Mouse (Mus musculus): ENCODE results near the gene Gm5798. TPM values are rescaled to one million over a fixed set of nuclear protein-coding genes. Genes with fewer than 3 reads are reported as not detected.
"Not testable (repeated sequence)": the region's sequence is repeated elsewhere in the genome, so short reads cannot be mapped to it uniquely, and the experiment has no call there.

The Gm5798 gene
- total RNA-seq (2022) = 1 to 10 TPM in 1 of 4 experiments, not detected in 3; 1.3 TPM

GRCm38 (mm10) chr14:41348309-41348708, at the start of gene Gm5798:
Gene Gm5798, plus strand, starts transcription at chr14:41348609.
- DNase-seq (ENCODE audit: low spot score in 2 of 2) = not testable (repeated sequence)

- not testable (repeated sequence) for DNase-seq (ENCODE audit: low spot score in 2 of 2)
Measured at GRCm38 (mm10) chr14:41386279-41386678, 37.9 kb downstream of the Gm5798 start, which contains the start of gene Gm7945. Gene Gm7945, minus strand, starts transcription at chr14:41386379.

Other genes starting within 250 kb of the Gm5798 start
- gene Mat1a, start 243.6 kb upstream of the Gm5798 start, total RNA-seq (2022) = not detected
- not detected for gene Sftpa1, start 216.8 kb upstream of the Gm5798 start, total RNA-seq (2022)
- not detected for gene Mbl1, start 197.2 kb upstream of the Gm5798 start, total RNA-seq (2022)
- not detected for gene Sftpd, start 163.5 kb upstream of the Gm5798 start, total RNA-seq (2022)
- gene Gm2832, start 69.8 kb upstream of the Gm5798 start, total RNA-seq (2022) = under 1 TPM in 2 of 4 experiments, not detected in 2; 0.59 to 0.63 TPM
- gene Gm7945, start 37.8 kb downstream of the Gm5798 start, total RNA-seq (2022) = not detected
- gene Gm6482, start 59.7 kb downstream of the Gm5798 start, total RNA-seq (2022) = not detected
- gene Gm7954, start 104.9 kb downstream of the Gm5798 start, total RNA-seq (2022) = not detected
- not detected for gene Gm3486, start 140.9 kb downstream of the Gm5798 start, total RNA-seq (2022)
- not detected for gene Gm7970, start 207.0 kb downstream of the Gm5798 start, total RNA-seq (2022)
- 1 to 10 TPM in 2 of 4 experiments, under 1 TPM in 1, not detected in 1; 0.70 to 1.4 (median 1.4) TPM for gene 1700049E17Rik2, start 224.6 kb downstream of the Gm5798 start, total RNA-seq (2022)

All from left cerebral cortex, adult 8-10 months (tissue).